Mouse (Mus musculus) liver, adult 2 months (tissue): ENCODE results near the gene Bpifb4.

Experiments used
- CTCF ChIP-seq: fragments of 200-500 bp; IDR thresholded peaks from 2 replicates; pipeline ENCODE4 v1.5.1; 2011; ENCODE audit warnings: low read depth, low read length, control low read depth
- POLR2A ChIP-seq: fragments of 200-500 bp; IDR thresholded peaks from 2 replicates; pipeline ENCODE4 v1.6.1; 2011; ENCODE audit warnings: low read length, control low read depth; ENCODE audit not compliant: insufficient read depth; ENCODE audit errors: extremely low read depth

DNA sequence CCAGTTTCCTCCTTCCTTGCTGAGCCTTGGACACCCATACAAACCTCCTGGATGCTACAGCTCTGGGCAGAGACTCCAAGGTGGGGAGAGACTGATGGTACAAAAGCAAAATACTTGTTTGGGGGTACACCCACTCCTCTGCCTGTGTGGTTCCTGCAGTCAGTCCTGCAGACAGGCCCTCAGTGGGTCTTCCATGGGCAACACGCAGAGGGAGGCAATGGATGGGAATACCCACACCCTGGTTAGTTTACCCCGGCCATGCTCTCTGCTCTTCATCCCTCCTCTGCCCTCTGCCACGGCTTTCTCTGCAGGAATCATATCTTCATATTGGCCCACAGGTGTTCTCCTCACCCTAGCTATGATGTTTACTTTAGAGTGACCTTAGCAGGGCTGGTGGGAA is 62.5 kb downstream of the Bpifb4 start:
- TF ChIP-seq CTCF (no peak), POLR2A (no peak)
